Mouse (Mus musculus): ENCODE measurements around the gene Foxp1.

DNA sequence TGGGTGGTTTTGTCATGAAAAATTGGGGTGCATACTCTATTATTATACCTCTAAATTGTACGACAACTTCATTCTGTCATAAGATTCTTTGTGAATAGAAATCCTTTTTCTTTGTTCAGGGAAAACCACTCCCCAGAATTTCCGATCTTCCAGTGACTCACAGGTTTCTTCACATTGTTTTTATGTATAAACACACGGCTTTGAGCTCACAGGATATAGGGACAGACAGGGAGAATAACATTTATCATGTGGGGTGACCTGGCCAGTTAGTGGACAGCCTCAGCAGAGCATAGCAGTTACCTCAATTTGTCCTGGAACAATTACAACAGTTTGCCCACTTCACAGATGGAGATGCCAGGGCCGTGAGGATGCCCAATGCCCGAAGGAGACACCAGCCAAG is 34.4 kb upstream of the Foxp1 start:
- TF ChIP-seq CTCF (IDR thresholded peaks at IDR 0.05; ENCODE audit: borderline replicate concordance, control insufficient read depth, extremely low read depth, insufficient read depth, low read length, poor library complexity) (no peak), POLR2A (IDR thresholded peaks at IDR 0.05; ENCODE audit: control insufficient read depth, extremely low read depth, insufficient read depth, low read length, poor library complexity) (no peak)
